Mouse (Mus musculus) c-Kit-positive CD71-positive TER-119-positive erythroid progenitor cells, embryonic 14.5 days (primary cell): ENCODE measurements around the gene Egf.

Experiments used
- DNase-seq: peaks from one replicate; pipeline ENCODE4 v3.0.0-alpha.2; 2013; ENCODE audit warnings: low spot score

The Egf gene

DNA sequence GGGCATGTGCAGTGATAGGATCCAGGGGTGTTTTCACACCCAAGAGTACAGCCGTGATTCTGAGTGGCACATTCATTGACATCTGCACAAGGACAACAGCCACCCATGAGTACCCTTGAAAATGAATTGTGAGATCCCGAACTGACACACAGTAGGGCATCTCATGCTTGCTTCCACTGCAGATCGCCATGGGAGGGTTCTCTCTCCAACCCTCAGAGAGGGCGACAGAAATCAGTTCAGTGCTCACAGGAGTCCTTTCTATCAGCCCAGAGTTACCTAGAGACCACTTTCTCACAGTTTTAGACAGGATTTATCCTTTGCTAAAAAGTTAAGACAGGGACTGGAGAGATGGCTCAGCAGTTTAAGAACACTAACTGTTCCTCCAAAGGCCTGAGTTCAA, 31.8 kb downstream of the Egf start:
- no peak for DNase-seq

DNA sequence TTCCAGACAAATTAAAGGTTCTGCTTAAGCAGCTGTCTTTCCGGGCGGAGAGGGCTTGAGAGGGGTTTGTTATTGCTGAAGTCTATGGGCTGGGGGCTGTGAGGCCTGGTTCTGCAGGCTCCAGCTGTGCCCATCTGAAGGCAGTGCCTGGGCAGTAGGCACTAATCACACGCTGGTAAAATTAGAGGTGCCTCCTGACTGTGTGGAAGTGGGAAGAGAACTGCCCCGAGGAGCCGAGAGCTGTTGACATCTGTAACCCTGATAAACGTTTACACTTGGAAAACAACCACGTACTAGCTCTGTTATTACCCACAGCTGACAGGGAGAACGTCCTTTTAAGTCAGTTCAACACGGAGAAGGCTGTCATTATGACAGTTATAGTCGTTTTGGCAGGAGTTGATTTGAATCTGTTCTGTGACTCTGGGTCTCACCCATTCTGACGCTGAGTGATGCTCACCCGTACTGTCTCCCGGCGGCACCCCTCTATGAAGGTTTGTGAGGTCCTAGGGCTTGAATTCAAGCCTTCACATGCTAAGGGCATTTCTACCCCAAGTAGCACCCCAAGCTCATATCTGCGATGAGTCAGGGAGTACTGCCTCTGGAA, 40.5 kb downstream of the Egf start:
- DNase-seq: no peak

DNA sequence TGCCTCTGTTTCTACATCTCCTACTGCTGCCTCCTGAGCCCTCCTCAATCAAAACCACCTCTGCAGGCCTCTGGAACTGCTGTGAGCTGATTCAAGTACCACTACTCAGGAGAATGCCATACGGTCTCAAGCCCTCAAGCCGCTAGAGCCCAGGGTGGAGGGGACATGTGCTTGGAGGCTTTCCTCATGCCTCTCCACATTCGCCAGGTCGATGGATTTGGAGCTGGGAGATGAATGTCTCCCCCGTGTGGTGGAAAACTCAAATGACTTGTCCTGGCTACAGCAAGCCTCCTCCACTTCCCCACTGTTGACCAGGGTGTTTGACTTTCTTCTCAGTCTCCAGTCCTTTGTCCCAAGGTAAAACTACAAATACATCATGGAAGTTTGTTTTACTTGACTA, 47.0 kb downstream of the Egf start:
- no peak for DNase-seq

DNA sequence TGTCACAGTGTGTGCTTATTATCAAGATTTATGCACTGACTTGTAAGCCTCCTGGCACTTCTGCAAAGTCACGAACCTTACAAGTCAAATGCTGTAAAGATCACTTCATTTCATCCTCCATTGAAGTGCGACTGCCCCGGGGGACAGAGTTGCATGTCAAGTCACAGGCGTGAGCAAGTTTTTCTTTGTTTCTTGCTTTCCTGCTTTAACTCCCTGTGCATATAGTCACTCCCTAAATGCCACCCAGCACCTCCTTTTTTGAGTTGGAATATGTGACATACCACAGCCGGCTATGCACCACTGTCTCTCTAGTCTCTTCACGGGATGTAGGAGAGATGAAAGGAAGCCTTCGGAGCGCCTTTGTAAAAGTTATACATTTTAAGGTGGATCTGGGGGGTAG, 56.2 kb downstream of the Egf start:
- DNase-seq: no peak

DNA sequence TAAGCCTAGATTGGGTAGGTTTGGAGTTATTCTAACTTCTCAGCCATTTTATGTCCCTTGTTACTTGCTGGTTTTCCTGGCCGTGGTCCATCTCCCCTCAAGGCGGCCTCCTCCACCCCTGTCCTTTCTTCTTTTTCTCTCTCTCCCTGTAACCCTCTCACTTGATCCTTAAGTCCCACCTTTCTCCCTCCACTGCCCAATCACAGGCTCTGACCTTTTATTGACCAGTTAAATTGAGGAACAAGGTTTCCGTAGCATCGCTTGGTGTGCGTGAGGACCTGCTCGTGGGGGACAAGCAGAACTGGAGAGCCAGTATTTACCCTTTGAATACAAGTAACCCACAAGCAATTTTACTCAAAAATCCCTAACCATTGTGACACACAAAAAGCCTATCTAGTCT, 56.8 kb downstream of the Egf start:
- DNase-seq: no peak

DNA sequence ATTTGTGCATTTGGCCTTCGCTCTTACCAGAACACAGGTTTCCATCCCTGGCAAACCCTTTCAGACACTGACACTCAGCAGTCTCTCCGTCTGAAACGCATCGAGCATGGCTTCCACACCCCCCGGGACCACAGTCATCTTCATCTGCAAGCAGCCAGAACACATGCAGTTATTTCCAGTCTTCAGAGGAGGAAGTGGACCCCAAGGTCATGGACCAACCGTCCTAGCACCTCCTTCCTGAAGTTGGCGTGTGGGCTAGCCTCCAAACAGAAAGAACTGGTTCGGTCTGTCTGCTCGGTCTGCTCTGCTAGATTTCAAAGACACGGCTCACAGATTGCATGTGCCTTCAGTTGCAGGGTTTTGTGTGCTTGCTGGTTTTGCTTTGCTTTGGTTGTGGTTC, 57.4 kb downstream of the Egf start:
- DNase-seq: no peak

DNA sequence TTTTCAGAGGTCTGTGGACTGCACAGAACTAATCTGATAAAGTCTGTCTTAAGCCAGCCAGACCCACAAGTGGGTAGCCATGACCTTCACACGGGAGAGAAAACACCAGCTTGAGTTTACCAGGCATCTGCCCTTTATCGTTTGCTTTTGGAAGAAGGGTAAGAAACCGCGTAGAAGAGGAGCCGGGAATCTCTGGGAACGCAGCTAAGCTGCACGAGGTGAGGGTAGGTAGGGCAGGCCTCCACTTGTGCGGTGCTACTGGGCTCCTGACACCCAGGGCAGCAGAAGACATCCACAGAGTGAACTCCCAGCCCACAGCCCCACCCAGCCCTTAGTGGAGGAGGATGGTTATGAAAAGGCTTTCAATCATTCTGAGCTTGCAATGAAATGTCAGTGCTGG, 59.2 kb downstream of the Egf start:
- no peak for DNase-seq

DNA sequence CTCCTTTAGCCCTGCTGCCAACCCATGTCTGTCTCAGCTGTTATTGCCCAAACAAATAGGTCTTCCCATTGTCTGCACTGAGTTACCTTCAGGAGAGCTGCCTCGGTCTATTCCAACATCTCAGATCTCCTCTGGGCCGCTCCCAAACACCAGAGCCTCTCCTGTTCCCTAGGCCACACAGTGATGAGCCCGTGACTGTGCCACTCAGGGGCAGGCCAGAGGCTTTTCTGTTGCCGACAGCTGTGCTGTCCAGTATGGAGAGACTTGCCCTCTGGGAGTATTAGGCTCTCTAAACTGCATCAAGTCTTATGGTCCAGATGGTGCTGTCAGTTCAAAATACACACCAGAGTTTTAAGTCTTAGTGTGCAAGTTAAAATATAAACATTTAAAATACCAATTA, 61.5 kb downstream of the Egf start:
- no peak for DNase-seq

DNA sequence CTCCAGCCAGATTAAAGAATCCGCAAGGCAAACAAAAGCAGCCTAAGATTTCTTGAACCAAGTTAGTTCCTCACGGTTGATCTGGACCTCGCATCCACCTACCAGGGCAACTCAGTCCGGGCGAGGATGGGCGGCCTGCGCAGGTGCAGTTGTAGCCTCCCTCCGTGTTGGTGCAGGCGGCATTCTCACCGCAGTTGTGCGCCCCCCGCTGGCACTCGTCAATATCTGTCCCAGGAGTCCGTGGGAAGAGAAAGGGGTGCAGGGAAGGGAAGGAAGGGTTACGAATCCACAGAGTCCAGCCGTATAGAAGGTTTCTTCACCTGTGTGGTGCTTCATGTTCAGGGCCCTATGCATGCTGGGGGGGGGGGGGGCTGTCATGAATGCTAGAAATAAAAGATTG, 62.3 kb downstream of the Egf start:
- DNase-seq: no peak

DNA sequence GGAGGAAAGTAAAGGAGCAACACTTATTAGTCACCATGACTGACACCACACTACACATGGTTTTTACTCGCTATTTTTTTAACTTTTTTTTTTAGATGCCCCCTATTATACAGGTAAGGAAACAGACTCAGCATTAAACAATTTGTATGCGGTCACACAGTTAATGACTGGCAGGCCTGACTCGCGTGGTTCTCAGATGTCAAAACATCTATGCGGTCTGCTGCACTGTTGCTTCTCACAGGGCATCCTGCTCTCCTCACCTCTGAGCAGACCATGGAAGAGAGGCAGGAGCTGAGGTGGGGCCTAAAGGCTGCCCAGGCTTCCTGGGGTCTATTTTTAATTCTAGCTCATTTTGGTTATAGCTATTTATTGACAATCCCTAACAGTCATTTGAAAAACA, 67.7 kb downstream of the Egf start:
- DNase-seq: no peak

DNA sequence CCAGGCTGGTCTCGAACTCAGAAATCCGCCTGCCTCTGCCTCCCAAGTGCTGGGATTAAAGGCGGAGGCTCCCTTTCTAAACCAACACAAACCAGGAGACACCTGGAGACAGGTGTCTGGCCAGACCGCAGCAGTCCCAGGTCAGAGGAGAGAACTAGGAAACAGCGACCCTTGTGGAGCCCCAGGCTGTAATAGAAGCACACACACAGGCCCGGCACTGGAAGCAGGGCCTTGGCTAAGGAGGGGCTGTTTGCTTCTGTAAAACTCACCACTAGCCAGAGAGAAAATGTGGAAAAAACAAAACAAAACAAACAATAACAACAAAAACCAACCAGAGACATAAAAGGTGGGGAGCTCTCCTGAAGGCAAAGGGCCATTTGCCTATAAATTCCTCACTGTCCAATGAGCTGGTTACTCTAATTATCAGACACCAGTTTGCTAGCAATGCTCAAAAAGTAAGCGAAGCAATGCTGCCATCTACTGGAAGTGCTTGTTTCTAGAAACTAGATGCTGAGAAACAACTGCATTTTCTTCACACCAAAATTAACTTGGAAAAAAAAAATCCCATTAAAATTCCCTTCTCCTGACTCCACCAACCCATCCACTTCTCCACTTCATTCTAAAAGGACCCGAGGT, 68.3 kb downstream of the Egf start:
- DNase-seq: peak; percentile 47

DNA sequence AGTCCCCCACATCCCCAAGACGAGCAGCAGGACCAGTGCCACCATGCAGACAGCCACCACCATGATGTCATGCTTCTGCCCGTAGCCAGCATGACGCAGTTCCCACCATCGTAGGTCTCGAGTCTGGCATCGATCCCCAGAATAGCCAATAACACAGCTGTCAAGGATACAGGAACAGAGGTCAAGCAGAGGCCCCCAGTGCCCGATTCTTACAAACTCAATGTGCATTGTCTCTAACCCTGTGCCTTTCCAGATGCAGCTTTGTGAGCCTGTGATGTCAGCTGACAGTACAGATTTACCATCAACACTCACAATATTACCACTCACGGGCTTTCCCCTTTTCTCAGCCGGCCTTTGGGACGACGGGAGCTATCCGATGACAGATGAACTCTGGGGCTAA, 68.9 kb downstream of the Egf start:
- DNase-seq: no peak

DNA sequence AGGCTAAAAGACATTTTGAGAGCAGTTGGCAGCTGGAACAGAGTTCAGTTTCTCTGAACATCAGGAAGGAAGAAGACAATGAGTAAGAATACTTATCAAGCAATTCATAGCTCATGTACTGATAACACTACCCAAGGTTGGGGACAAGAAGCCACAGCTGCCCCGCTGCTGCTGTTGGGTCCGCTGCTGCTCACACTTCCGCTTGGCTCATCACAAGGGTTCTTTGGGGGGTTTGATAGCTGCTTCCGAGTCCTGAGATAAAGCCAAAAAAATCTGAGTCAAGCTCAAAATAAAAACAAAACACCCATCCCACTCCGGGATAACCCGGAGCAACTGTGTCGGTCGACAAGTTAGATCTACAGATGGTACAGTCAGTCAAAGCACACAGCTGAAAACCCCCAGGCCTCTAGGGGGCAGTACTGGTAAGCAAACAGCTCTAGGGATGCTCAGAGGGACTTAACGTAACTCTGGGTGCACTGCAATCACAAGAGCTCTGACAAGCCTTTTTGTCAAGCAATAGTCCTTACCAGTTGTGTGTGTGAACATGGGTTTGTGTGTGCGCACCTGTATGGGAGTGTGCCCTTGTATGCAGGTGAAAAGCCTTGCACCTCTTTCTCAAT, 71.9 kb downstream of the Egf start:
- DNase-seq: no peak

DNA sequence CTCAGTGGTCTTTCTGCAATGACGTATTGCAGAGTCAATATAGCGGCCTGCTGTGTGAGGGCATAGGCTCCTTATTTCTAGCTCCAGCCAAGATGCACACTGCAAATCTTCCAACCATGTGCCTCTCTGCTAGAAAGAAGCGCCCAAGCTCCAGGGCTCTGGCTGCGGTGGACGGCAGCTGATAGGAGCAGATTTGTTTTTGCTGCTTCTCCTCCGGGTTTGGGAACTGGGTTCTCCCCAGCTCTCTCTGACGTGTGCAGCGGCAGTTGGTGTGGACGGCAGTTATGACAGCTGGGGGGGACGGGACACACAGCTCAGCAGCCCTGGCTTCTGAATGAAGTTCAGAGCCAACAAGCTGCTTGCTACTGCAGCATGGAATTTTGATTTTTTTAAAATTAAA, 72.7 kb downstream of the Egf start:
- DNase-seq: no peak

DNA sequence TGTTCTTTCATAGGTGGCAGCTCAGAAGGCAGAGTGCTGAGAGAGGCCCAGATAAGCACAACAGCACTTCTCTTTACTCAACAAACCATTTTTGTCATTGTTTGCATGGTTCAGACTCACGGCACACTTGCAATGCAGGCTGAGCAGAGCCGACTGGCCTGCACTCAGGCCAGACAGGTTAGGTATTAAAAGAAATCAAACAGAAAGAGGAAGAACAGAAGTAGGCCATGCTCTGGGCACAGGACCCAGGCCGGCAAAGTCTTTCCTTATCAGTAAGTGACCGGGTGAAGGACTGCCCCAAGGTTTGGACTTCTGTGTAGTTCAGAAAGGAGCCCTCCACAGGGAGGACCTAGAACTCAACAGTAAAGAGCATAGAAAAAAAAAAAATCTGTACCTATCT, 73.3 kb downstream of the Egf start:
- DNase-seq: no peak

DNA sequence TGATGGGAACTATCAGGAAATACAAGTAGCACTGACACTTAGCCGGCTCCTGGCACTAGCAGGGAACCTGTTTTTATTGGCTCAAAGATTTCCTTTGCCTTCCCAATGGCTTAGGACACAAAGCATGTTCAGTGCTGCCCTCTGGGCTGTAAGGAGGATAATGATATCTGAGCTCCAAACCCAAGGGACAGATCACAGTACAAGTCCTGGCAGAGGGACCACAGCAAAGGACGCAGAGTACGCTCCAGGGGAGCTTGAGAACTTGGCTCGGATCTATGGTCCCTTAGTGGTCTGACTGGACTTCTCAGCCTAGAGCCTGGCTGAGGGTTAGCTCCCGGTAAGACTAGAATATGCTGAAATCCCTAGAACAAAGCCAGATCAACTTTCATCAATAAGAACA, 74.9 kb downstream of the Egf start:
- DNase-seq: no peak

DNA sequence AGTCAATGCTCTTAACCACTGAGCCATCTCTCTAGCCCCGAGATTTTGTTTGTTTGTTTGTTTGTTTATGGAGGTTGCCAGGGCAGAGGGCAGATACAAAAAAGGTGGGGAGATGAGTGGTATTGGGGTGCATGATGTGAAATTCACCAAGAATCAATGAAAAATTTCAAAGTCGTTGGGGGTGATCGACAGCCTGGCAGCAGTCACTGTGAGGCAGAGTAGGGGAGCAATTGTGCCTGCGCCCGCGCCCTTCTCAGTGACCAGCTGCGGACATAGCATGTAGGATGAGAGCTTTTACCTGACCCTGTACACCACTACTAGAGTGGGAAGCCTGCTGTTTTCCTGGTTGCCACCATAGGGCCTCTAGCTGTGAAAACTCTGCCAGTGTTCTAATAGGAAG, 79.2 kb downstream of the Egf start:
- no peak for DNase-seq

DNA sequence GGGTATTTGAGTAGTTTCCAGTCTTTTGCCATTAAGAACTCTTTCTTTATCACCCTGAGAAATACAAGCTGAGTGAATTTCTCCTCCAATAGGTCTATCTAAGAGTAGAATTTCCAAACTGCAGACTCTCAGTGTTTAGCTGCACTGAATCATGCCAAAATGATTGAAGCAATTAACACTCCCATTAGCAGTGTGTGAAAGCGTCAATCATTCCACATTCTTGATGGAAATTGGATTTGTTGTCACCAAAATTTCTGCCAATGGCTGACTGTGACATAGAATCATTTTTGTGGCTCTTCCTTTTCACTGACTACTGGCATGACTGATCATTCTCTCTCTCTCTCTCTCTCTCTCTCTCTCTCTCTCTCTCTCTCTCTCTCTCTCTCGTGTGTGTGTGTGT, 91.2 kb downstream of the Egf start:
- no peak for DNase-seq

DNA sequence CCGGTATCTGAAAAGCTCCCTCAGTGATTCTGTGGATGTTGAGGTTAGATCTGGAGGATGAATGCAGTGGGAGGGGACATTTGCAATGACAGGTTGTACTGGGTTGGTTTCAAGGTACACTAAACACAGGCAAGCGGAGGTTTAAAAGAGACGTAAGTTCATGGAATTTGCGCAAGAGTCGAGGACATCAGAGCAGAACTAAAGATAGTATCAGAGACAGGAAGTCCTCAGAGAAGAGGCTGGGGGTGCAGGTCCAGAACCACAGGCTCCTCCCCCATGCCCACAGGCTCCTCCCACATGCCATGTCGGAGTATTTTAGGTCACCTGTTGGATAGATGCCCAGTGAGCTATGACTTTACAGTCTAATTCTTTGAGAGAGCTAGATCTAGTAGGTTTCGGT, 96.3 kb downstream of the Egf start:
- no peak for DNase-seq

DNA sequence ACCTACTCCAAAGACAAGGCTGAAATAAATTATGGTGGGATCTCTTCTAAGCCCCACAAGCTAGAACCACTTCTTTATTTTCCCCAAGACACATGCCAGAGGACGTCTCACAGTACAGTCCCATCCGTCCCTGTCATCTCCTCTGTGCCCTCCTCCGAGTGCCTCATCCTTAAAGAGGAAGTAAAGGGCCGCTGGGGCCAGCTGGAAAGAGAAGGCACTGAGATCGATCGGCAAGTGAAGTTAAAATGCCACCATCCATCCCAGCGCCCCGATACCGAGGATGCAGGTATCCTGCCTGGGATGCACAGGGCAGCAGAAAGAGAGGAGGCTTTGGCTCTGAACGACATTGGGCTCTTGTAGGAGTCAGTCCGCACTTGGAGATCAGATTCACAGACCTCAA, 97.3 kb downstream of the Egf start:
- DNase-seq: no peak

DNA sequence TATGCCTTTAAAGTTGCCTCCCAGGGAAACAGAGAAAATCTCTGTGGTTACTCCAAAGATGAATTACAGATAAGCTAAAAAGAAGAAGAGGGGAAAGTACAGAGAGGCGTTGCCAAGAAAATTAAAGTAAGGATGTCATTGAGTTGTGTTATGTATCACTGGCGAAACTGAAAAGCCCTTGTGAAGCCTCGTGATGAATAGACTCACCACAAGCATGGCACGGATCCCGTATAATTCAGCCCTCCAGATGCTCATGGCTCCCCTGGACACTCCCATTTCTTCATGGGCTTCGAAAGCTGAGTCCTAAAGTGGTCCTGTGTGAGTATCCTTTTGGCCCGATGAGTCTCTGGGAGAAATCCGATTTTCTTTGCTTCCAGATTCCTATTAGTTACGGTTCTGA, 97.9 kb downstream of the Egf start:
- DNase-seq: no peak

DNA sequence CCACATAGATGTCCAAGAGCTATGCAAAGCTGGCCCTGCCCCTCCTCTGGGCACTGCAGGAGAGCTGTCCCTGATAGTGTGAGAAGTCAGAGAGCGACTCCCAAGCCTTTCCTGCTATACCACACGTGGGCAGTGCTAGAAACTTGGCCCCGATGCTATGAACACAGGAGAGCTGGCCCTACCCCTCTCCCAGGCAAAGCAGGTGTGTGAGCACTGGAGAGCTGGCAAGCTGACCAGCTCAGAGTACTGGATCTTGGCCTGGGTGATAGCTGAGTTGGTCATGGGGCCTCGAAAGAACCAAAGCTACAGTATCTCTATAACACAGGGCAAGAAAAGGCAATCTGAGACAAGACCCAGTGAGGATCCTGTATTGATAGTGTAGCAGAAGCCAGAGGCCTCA, 98.6 kb downstream of the Egf start:
- no peak for DNase-seq

DNA sequence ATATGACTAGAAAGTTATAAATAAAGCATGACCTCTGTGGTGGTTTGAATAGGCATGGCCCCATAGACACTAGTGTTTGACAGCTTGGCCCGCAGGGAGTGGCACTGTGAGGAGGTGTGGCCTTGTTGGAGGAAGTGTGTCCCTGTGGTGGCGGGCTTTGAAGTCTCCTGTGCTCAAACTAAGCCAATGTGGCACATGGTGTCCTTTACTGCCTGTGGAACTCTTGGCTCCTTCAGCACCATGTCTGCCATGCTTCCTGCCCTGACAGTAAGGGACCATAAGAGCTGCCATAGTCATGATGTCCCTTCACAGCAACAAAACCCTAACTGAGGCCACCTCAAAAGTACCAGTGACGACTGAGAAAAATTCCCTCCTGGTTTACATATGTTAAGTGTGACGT, 102.6 kb downstream of the Egf start:
- DNase-seq: no peak

DNA sequence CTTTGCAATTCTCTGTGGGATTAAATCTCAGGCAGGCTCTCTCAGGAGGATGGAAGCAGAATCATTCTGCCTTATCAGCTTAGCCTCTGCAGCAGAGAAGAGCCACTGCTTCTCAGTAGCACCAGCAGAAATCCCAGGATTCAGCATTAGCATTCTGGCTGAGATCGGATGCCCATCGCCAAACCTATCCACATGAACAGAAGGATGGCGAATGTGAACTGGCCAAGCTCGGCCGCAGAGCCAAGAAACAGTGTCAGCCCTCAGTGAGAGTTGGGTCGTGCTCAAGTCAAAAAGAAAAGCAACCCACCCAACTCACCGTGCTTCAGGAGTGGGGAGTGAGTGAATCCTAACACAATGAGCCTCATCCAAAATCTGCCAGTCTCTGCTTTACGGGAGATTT, 103.4 kb downstream of the Egf start:
- no peak for DNase-seq
